ENCODE assay signal across 14 mouse cellular contexts in genomic region chr10:40597177-40597576, GRCm38 (mm10). TPM values are rescaled to one million over a fixed set of nuclear protein-coding genes. Genes with fewer than 3 reads are reported as not detected.
DNase-seq lines count a peak whose midpoint lies in the region; ATAC-seq lines count a peak whose summit lies in the region.
"Had no signal": no experiment of that assay in that cellular context is flagged by ENCODE, and none has a peak within 500 bp of the region (broad histone marks: within the 10 kb centered on the region; RNA-seq: fewer than 3 reads in every experiment).

No protein-coding gene starts in this region.

- peak; percentile 17 to 22 for DNase-seq in frontal cortex, postnatal 36 days (ENCODE audit: low spot score in 2 of 2)
- DNase-seq in frontal cortex, postnatal 25 days (ENCODE audit: low spot score in 2 of 2) = no peak
- DNase-seq in left cerebral cortex, adult 18-20 months (ENCODE audit: low spot score in 2 of 2) = peak; percentile 44 to 48
- DNase-seq in left cerebral cortex, adult 11 months (ENCODE audit: low spot score) = no peak
- peak; percentile 17 for DNase-seq in 416B (ENCODE audit: low read depth)
- DNase-seq in brain, adult 2 months (ENCODE audit: low read depth, low spot score) = peak; percentile 72
- no peak for DNase-seq in thymus, postnatal 36 days
- DNase-seq: kidney, postnatal 10 days; midbrain, embryonic 14.5 days; thymus, adult 18-20 months had no signal

- ATAC-seq in megakaryocyte progenitor cell, adult 5-6 weeks (replicated peaks; ENCODE audit: poor library complexity) = no peak

RNA-seq across cellular contexts. Expression of gene Slc22a16, which starts 27.0 kb away (rescaled TPM):
- not detected for total RNA-seq in left cerebral cortex, adult 18-20 months (2021)
- total RNA-seq in megakaryocyte progenitor cell, adult 5-6 weeks (2015) = not detected in 2 replicates
- total RNA-seq in megakaryocyte progenitor cell, adult 5-6 weeks (2017) = not detected in 2 replicates
- total RNA-seq: common myeloid progenitor, adult 5-6 weeks; heart, adult 2 months; left cerebral cortex, adult 8-10 months had no signal

RNA-seq across cellular contexts. Expression of gene Ddo, which starts 32.6 kb away (rescaled TPM):
- 10 to 100 TPM; 12.4 to 13.9 TPM for total RNA-seq in left cerebral cortex, adult 18-20 months (2021)
- not detected in 2 replicates for total RNA-seq in megakaryocyte progenitor cell, adult 5-6 weeks (2015)
- not detected in 2 replicates for total RNA-seq in megakaryocyte progenitor cell, adult 5-6 weeks (2017)
- total RNA-seq: common myeloid progenitor, adult 5-6 weeks had no signal

Comparison
In these comparisons a context has a peak if more than half of its experiments do, and no peak if none do; other contexts are left out.
1. DNase-seq: peak in frontal cortex, postnatal 36 days (2 of 2), left cerebral cortex, adult 18-20 months (2 of 2), 416B (single experiment) and brain, adult 2 months (single experiment); none in frontal cortex, postnatal 25 days (0 of 2), left cerebral cortex, adult 11 months (single experiment) and thymus, postnatal 36 days (0 of 2).
2. RNA of gene Ddo, which starts 32.6 kb away (total RNA-seq): 12.4 to 13.9 TPM in left cerebral cortex, adult 18-20 months; not detected in megakaryocyte progenitor cell, adult 5-6 weeks; every median in the first group is over 10 times any median in the second.